Mouse (Mus musculus): ENCODE measurements around the gene Cacna1d.

- TF ChIP-seq BHLHE40 (IDR thresholded peaks at IDR 0.05; ENCODE audit: borderline replicate concordance, low read depth, low read length) (no peak), CTCF (IDR thresholded peaks at IDR 0.05 in 2 of 3, conservative IDR thresholded peaks at IDR 0.05 in 1 of 3; ENCODE audit: control insufficient read depth in 1 of 3, insufficient read depth in 1 of 3, low read depth in 2 of 3, low read length in 3 of 3, poor library complexity in 1 of 3, severe bottlenecking in 1 of 3) (no peak), POLR2A (IDR thresholded peaks at IDR 0.05; ENCODE audit: control insufficient read depth in 1 of 2, insufficient read depth in 1 of 2, low read depth in 1 of 2, low read length in 2 of 2, poor library complexity in 1 of 2) (no peak), RAD21 (IDR thresholded peaks at IDR 0.05; ENCODE audit: low read depth, low read length) (no peak), GATA1 (IDR thresholded peaks at IDR 0.05; ENCODE audit: low read depth, low read length) (no peak), MAX (IDR thresholded peaks at IDR 0.05; ENCODE audit: low read length) (no peak), TCF12 (IDR thresholded peaks at IDR 0.05; ENCODE audit: low read depth, low read length) (no peak), MYC (IDR thresholded peaks at IDR 0.05; ENCODE audit: low read depth, low read length) (no peak), ETS1 (IDR thresholded peaks at IDR 0.05; ENCODE audit: low read depth, low read length) (no peak), EP300 (IDR thresholded peaks at IDR 0.05; ENCODE audit: low read depth in 1 of 2, low read length in 2 of 2) (no peak), USF1 (IDR thresholded peaks at IDR 0.05; ENCODE audit: low read depth, low read length) (no peak), ZNF384 (IDR thresholded peaks at IDR 0.05; ENCODE audit: low read depth, low read length) (no peak)
These were observed 449.4 kb downstream of the Cacna1d start for GRCm38 (mm10) chr14:30041836-30042235.

Measured in MEL (cell line).